In genomic region chr12:8916378-8916777, GRCm38 (mm10) we compare ENCODE assay signal across 9 mouse cellular contexts. TPM values are rescaled to one million over a fixed set of nuclear protein-coding genes. Genes with fewer than 3 reads are reported as not detected.
DNase-seq lines count a peak whose midpoint lies in the region; ATAC-seq lines count a peak whose summit lies in the region.
"Had no signal": no experiment of that assay in that cellular context is flagged by ENCODE, and none has a peak within 500 bp of the region (broad histone marks: within the 10 kb centered on the region; RNA-seq: fewer than 3 reads in every experiment).

No protein-coding gene starts in this region.

- no peaks in the 10 kb centered on the region for H3K36me3 ChIP-seq in forebrain, embryonic 14.5 days (ENCODE audit: control insufficient read depth, insufficient read depth, low read length)
- H3K36me3 ChIP-seq in hindbrain, embryonic 11.5 days (ENCODE audit: control insufficient read depth, insufficient read depth, low read length) = no peaks in the 10 kb centered on the region
- H3K36me3 ChIP-seq in lung, embryonic 16.5 days (ENCODE audit: control insufficient read depth, insufficient read depth, low read length) = no peaks in the 10 kb centered on the region
- H3K36me3 ChIP-seq in stomach, embryonic 16.5 days (ENCODE audit: control insufficient read depth, insufficient read depth, low read length) = no peaks in the 10 kb centered on the region

- 0 out of 2 replicates have a peak, but pooled peaks have one; percentile 15 for ATAC-seq in forebrain, embryonic 14.5 days
- ATAC-seq in hindbrain, embryonic 11.5 days (ENCODE audit: low FRiP score) = no peak
- ATAC-seq in lung, embryonic 16.5 days (ENCODE audit: low read depth) = 0 out of 2 replicates have a peak, but pooled peaks have one; percentile 10
- ATAC-seq in stomach, embryonic 16.5 days (ENCODE audit: insufficient read depth, low FRiP score) = no peak

- WGBS in forebrain, embryonic 14.5 days = 32% methylated on average over 5 of the region's 5 CpGs
- WGBS in hindbrain, embryonic 11.5 days = 35% methylated on average over 5 of the region's 5 CpGs
- WGBS in lung, embryonic 16.5 days = 39% methylated on average over 5 of the region's 5 CpGs
- WGBS in stomach, embryonic 16.5 days = 53% methylated on average over 5 of the region's 5 CpGs

- 0 out of 2 replicates have a peak overlapping the region, but pooled peaks have one; percentile 6 for H3K9ac ChIP-seq in forebrain, embryonic 14.5 days (ENCODE audit: low read length)
- H3K9ac ChIP-seq in hindbrain, embryonic 11.5 days (ENCODE audit: low read depth, low read length) = no peak overlapping the region
- H3K9ac ChIP-seq in lung, embryonic 16.5 days (ENCODE audit: low read length) = 0 out of 2 replicates have a peak overlapping the region, but pooled peaks have one; percentile 12
- peak overlapping the region; percentile 36 for H3K9ac ChIP-seq in stomach, embryonic 16.5 days (ENCODE audit: low read length)

- H3K27ac ChIP-seq in forebrain, embryonic 14.5 days (ENCODE audit: low read depth, low read length) = 0 out of 2 replicates have a peak overlapping the region, but pooled peaks have one; percentile 10
- peak overlapping the region; percentile 45 for H3K27ac ChIP-seq in hindbrain, embryonic 11.5 days (ENCODE audit: low read depth, low read length)
- H3K27ac ChIP-seq in lung, embryonic 16.5 days (ENCODE audit: low read length) = peak overlapping the region; percentile 1; the same call in 1 of the 2 replicates
- H3K27ac ChIP-seq in stomach, embryonic 16.5 days (ENCODE audit: low read length) = peak overlapping the region; percentile 73

- H3K27me3 ChIP-seq in forebrain, embryonic 14.5 days (replicated peaks; ENCODE audit: control insufficient read depth, insufficient read depth, low read length) = no peaks in the 10 kb centered on the region
- H3K27me3 ChIP-seq in hindbrain, embryonic 11.5 days (ENCODE audit: control insufficient read depth, insufficient read depth, low read length) = no peaks in the 10 kb centered on the region
- no peaks in the 10 kb centered on the region for H3K27me3 ChIP-seq in lung, embryonic 16.5 days (ENCODE audit: control insufficient read depth, insufficient read depth, low read depth, low read length)
- no peaks in the 10 kb centered on the region for H3K27me3 ChIP-seq in stomach, embryonic 16.5 days (ENCODE audit: control insufficient read depth, insufficient read depth, low read length)

- H3K4me3 ChIP-seq in forebrain, embryonic 14.5 days (ENCODE audit: low read depth, low read length) = no peak overlapping the region
- H3K4me3 ChIP-seq in hindbrain, embryonic 11.5 days (ENCODE audit: low read depth, low read length) = no peak overlapping the region
- no peak overlapping the region for H3K4me3 ChIP-seq in lung, embryonic 16.5 days (ENCODE audit: low read length)
- H3K4me3 ChIP-seq in stomach, embryonic 16.5 days (replicated peaks; ENCODE audit: low read length) = no peak overlapping the region

- peak; percentile 23 for DNase-seq in embryo, embryonic 10 days (ENCODE audit: low spot score)
- DNase-seq in embryo, embryonic 10.5 days (ENCODE audit: low spot score) = no peak
- DNase-seq in adrenal gland, postnatal 14 days = peak; percentile 81
- DNase-seq in forebrain, embryonic 14.5 days (ENCODE audit: low spot score) = peak; percentile 22
- no peak for DNase-seq in hindbrain, embryonic 11.5 days (ENCODE audit: low spot score)
- no peak for DNase-seq in thymus, postnatal 10 days (ENCODE audit: low spot score in 2 of 2)

- H3K4me1 ChIP-seq in forebrain, embryonic 14.5 days (ENCODE audit: control insufficient read depth, insufficient read depth, low read length) = peaks cover 10% of the 10 kb centered on the region; the same call in 1 of the 2 replicates
- peaks cover 7% of the 10 kb centered on the region for H3K4me1 ChIP-seq in hindbrain, embryonic 11.5 days (replicated peaks; ENCODE audit: control insufficient read depth, insufficient read depth, low read length)
- peaks cover 18% of the 10 kb centered on the region for H3K4me1 ChIP-seq in lung, embryonic 16.5 days (replicated peaks; ENCODE audit: control insufficient read depth, insufficient read depth, low read length)
- peaks cover 33% of the 10 kb centered on the region for H3K4me1 ChIP-seq in stomach, embryonic 16.5 days (ENCODE audit: control insufficient read depth, insufficient read depth, low read length)

- H3K4me2 ChIP-seq in forebrain, embryonic 14.5 days (ENCODE audit: low read length) = no peak overlapping the region
- H3K4me2 ChIP-seq in hindbrain, embryonic 11.5 days (replicated peaks; ENCODE audit: low read depth, low read length) = no peak overlapping the region
- no peak overlapping the region for H3K4me2 ChIP-seq in lung, embryonic 16.5 days (ENCODE audit: low read depth, low read length)
- H3K4me2 ChIP-seq in stomach, embryonic 16.5 days (ENCODE audit: low read depth, low read length) = no peak overlapping the region

- no peaks in the 10 kb centered on the region for H3K9me3 ChIP-seq in forebrain, embryonic 14.5 days (replicated peaks; ENCODE audit: control insufficient read depth, low read length)
- H3K9me3 ChIP-seq in hindbrain, embryonic 11.5 days (ENCODE audit: control insufficient read depth, low read length) = no peaks in the 10 kb centered on the region
- H3K9me3 ChIP-seq in lung, embryonic 16.5 days (ENCODE audit: control insufficient read depth, low read length) = no peaks in the 10 kb centered on the region
- no peaks in the 10 kb centered on the region for H3K9me3 ChIP-seq in stomach, embryonic 16.5 days (replicated peaks; ENCODE audit: control insufficient read depth, low read length)

RNA-seq across cellular contexts. Expression of gene Laptm4a, which starts 5.1 kb away (rescaled TPM):
- 378 and 379 TPM in 2 replicates for total RNA-seq in adrenal gland, postnatal 14 days (2021)
- 192 and 199 TPM in 2 replicates for polyA plus RNA-seq in forebrain, embryonic 14.5 days (2014; fragmentation: Nextera tagmentation; extraction: Ambion mirVana)
- 104 and 164 TPM in 2 replicates for polyA plus RNA-seq in hindbrain, embryonic 11.5 days (2014; fragmentation: Nextera tagmentation; extraction: Ambion mirVana)
- 334 and 336 TPM in 2 replicates for polyA plus RNA-seq in lung, embryonic 16.5 days (2015; fragmentation: Nextera tagmentation; extraction: Ambion mirVana)
- 358 and 361 TPM in 2 replicates for polyA plus RNA-seq in stomach, embryonic 16.5 days (2015; fragmentation: Nextera tagmentation; extraction: Ambion mirVana)

RNA-seq across cellular contexts. Expression of gene Matn3, which starts 31.4 kb away (rescaled TPM):
- not detected in 2 replicates for total RNA-seq in adrenal gland, postnatal 14 days (2021)
- polyA plus RNA-seq in forebrain, embryonic 14.5 days (2014; fragmentation: Nextera tagmentation; extraction: Ambion mirVana) = 0.18 TPM in 1 of 2 replicates, not detected in the other
- polyA plus RNA-seq in hindbrain, embryonic 11.5 days (2014; fragmentation: Nextera tagmentation; extraction: Ambion mirVana) = 1.2 and 1.6 TPM in 2 replicates
- polyA plus RNA-seq in lung, embryonic 16.5 days (2015; fragmentation: Nextera tagmentation; extraction: Ambion mirVana) = 3.3 and 3.7 TPM in 2 replicates
- polyA plus RNA-seq in stomach, embryonic 16.5 days (2015; fragmentation: Nextera tagmentation; extraction: Ambion mirVana) = 0.15 and 0.21 TPM in 2 replicates
- total RNA-seq: neutrophil, adult 5-6 weeks had no signal

RNA-seq across cellular contexts. Expression of gene Wdr35, which starts 57.3 kb away (rescaled TPM):
- 12.6 and 14.4 TPM in 2 replicates for total RNA-seq in adrenal gland, postnatal 14 days (2021)
- 21.6 and 24.8 TPM in 2 replicates for polyA plus RNA-seq in forebrain, embryonic 14.5 days (2014; fragmentation: Nextera tagmentation; extraction: Ambion mirVana)
- 22.8 and 24.2 TPM in 2 replicates for polyA plus RNA-seq in hindbrain, embryonic 11.5 days (2014; fragmentation: Nextera tagmentation; extraction: Ambion mirVana)
- 21.5 and 22.1 TPM in 2 replicates for polyA plus RNA-seq in lung, embryonic 16.5 days (2015; fragmentation: Nextera tagmentation; extraction: Ambion mirVana)
- 14.7 and 15.0 TPM in 2 replicates for polyA plus RNA-seq in stomach, embryonic 16.5 days (2015; fragmentation: Nextera tagmentation; extraction: Ambion mirVana)

Comparison
In these comparisons a context has a peak if more than half of its experiments do, and no peak if none do; other contexts are left out.
1. DNase-seq: peak in embryo, embryonic 10 days (single experiment), adrenal gland, postnatal 14 days (single experiment) and forebrain, embryonic 14.5 days (single experiment); none in embryo, embryonic 10.5 days (single experiment), hindbrain, embryonic 11.5 days (single experiment) and thymus, postnatal 10 days (0 of 2).
2. ATAC-seq: peak in forebrain, embryonic 14.5 days (single experiment) and lung, embryonic 16.5 days (single experiment); none in hindbrain, embryonic 11.5 days (single experiment) and stomach, embryonic 16.5 days (single experiment).
3. H3K27ac ChIP-seq: peak in every context shown above with its lines; median percentile 73 in stomach, embryonic 16.5 days; 45 in hindbrain, embryonic 11.5 days; 10 in forebrain, embryonic 14.5 days; 1 in lung, embryonic 16.5 days.